Mouse (Mus musculus) brown adipose tissue, adult 24 weeks (tissue): ENCODE data around the gene 4932438H23Rik. TPM values are rescaled to one million over a fixed set of nuclear protein-coding genes. Genes with fewer than 3 reads are reported as not detected.

Source experiments
- H3K27ac ChIP-seq: fragments of 200-500 bp; replicated peaks from 2 replicates; pipeline ENCODE4 v1.5.1; 2012; ENCODE audit warnings: low read depth, mild to moderate bottlenecking, low read length
- H3K4me1 ChIP-seq: fragments of 200-500 bp; 2 replicates; pipeline ENCODE4 v1.6.1; 2012; ENCODE audit warnings: low read length, mixed read lengths; ENCODE audit not compliant: control insufficient read depth, insufficient read depth, insufficient read length
- H3K4me3 ChIP-seq: fragments of 200-500 bp; 2 replicates; pipeline ENCODE4 v1.5.1; 2012; ENCODE audit warnings: low read depth, mild to moderate bottlenecking, low read length, moderate library complexity; ENCODE audit not compliant: insufficient read depth
- polyA plus RNA-seq: library from polyadenylated mRNA; stranded (reverse); fragments of >200 nt; gene quantifications from 2 replicates; pipeline ENCODE4 v1.2.4, GENCODE M21; 2012; ENCODE audit not compliant: missing spikeins, insufficient read depth, insufficient read length

The 4932438H23Rik gene
- not detected in 2 replicates for polyA plus RNA-seq

GRCm38 (mm10) chr16:91095022-91095421, at the start of gene 4932438H23Rik:
4932438H23Rik (minus strand) TSS chr16:91095122.
- H3K4me3 ChIP-seq = no peak within 1 kb of the TSS
- no peak within 1 kb of the TSS for H3K27ac ChIP-seq
- no peaks in the 10 kb centered on the region for H3K4me1 ChIP-seq

GRCm38 (mm10) chr16:91140991-91141630, 46.2 kb upstream of the 4932438H23Rik start:
- Histone ChIP-seq H3K4me3 (no peak overlapping the region), H3K4me1 (no peaks in the 10 kb centered on the region), H3K27ac (no peak overlapping the region)

- Histone ChIP-seq H3K27ac (no peak overlapping the region), H3K4me1 (no peaks in the 10 kb centered on the region), H3K4me3 (no peak overlapping the region)
Observed at GRCm38 (mm10) chr16:91140457-91140856, 45.5 kb upstream of the 4932438H23Rik start.

GRCm38 (mm10) chr16:91140056-91140455, 45.1 kb upstream of the 4932438H23Rik start:
- Histone ChIP-seq H3K27ac (no peak overlapping the region), H3K4me3 (no peak overlapping the region), H3K4me1 (no peaks in the 10 kb centered on the region)

GRCm38 (mm10) chr16:91139481-91139880, 44.6 kb upstream of the 4932438H23Rik start:
- Histone ChIP-seq H3K27ac (no peak overlapping the region), H3K4me3 (no peak overlapping the region), H3K4me1 (no peaks in the 10 kb centered on the region)

GRCm38 (mm10) chr16:91138736-91139135, 43.8 kb upstream of the 4932438H23Rik start:
- Histone ChIP-seq H3K27ac (no peak overlapping the region), H3K4me3 (no peak overlapping the region), H3K4me1 (no peaks in the 10 kb centered on the region)

- no peak overlapping the region for H3K4me3 ChIP-seq
Observed at GRCm38 (mm10) chr16:91138151-91138550, 43.2 kb upstream of the 4932438H23Rik start.

GRCm38 (mm10) chr16:91136607-91137006, 41.7 kb upstream of the 4932438H23Rik start:
- no peak overlapping the region for H3K4me3 ChIP-seq
- H3K4me1 ChIP-seq = no peaks in the 10 kb centered on the region
- H3K27ac ChIP-seq = no peak overlapping the region

More at GRCm38 (mm10) chr16:91138151-91138550, 43.2 kb upstream of the 4932438H23Rik start:
- no peaks in the 10 kb centered on the region for H3K4me1 ChIP-seq
- H3K27ac ChIP-seq = no peak overlapping the region

GRCm38 (mm10) chr16:91129916-91130315, 35.0 kb upstream of the 4932438H23Rik start:
- Histone ChIP-seq H3K4me3 (no peak overlapping the region), H3K27ac (no peak overlapping the region), H3K4me1 (no peaks in the 10 kb centered on the region)

- H3K27ac ChIP-seq = no peak overlapping the region
- H3K4me3 ChIP-seq = no peak overlapping the region
- no peaks in the 10 kb centered on the region for H3K4me1 ChIP-seq
Observed at GRCm38 (mm10) chr16:91128431-91128830, 33.5 kb upstream of the 4932438H23Rik start.

GRCm38 (mm10) chr16:91126734-91127524, 32.0 kb upstream of the 4932438H23Rik start:
- Histone ChIP-seq H3K4me1 (no peaks in the 10 kb centered on the region), H3K4me3 (no peak overlapping the region), H3K27ac (no peak overlapping the region)

GRCm38 (mm10) chr16:91124256-91124655, 29.3 kb upstream of the 4932438H23Rik start:
- no peak overlapping the region for H3K27ac ChIP-seq
- H3K4me3 ChIP-seq = no peak overlapping the region
- no peaks in the 10 kb centered on the region for H3K4me1 ChIP-seq

GRCm38 (mm10) chr16:91123821-91124220, 28.9 kb upstream of the 4932438H23Rik start:
- H3K4me1 ChIP-seq = no peaks in the 10 kb centered on the region
- H3K27ac ChIP-seq = no peak overlapping the region
- H3K4me3 ChIP-seq = no peak overlapping the region

- Histone ChIP-seq H3K4me1 (no peaks in the 10 kb centered on the region), H3K27ac (no peak overlapping the region), H3K4me3 (no peak overlapping the region)
Observed at GRCm38 (mm10) chr16:91119879-91120278, 25.0 kb upstream of the 4932438H23Rik start.

- Histone ChIP-seq H3K4me3 (no peak overlapping the region), H3K27ac (no peak overlapping the region), H3K4me1 (no peaks in the 10 kb centered on the region)
Observed at GRCm38 (mm10) chr16:91116696-91117095, 21.8 kb upstream of the 4932438H23Rik start.

- H3K27ac ChIP-seq = no peak overlapping the region
- no peaks in the 10 kb centered on the region for H3K4me1 ChIP-seq
- no peak overlapping the region for H3K4me3 ChIP-seq
Observed at GRCm38 (mm10) chr16:91116006-91116405, 21.1 kb upstream of the 4932438H23Rik start.
